ENCODE assay signal across 21 mouse cellular contexts in the genomic region with DNA sequence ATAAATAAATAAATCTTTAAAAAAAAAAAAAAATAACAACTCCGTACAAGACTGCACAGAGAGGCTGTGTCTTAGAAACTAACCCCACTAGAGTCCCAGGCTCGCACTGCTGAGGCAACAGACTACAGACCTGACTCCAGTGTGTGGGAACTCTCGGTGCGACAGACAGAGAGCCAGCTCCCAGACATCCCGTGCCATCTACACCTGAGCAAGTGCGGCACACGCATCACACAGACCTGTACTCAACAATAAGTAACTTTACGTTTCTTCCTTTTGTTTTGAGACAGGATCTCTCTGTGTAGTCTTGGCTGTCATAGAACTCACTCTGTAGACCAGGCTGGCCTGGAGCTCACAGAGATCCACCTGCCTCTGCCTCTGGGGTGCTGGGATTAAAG. TPM values are rescaled to one million over a fixed set of nuclear protein-coding genes. Genes with fewer than 3 reads are reported as not detected.
DNase-seq lines count a peak whose midpoint lies in the region; ATAC-seq and TF ChIP-seq lines count a peak whose summit lies in the region.
"Had no signal": no experiment of that assay in that cellular context is flagged by ENCODE, and none has a peak within 500 bp of the region (broad histone marks: within the 10 kb centered on the region; RNA-seq: fewer than 3 reads in every experiment).

No protein-coding gene starts in this region.

- no peak for TF ChIP-seq CTCF in thymus, adult 2 months (IDR thresholded peaks at IDR 0.05; ENCODE audit: borderline replicate concordance, control insufficient read depth, extremely low read depth, insufficient read depth, low read length, poor library complexity)

- 90% methylated on average over 8 of the region's 8 CpGs for WGBS in heart, embryonic 11.5 days (ENCODE audit: insufficient replicate concordance)
- 73% methylated on average over 8 of the region's 8 CpGs for WGBS in thymus, adult 2 months

- no peak for TF ChIP-seq POLR2A in thymus, adult 2 months (IDR thresholded peaks at IDR 0.05; ENCODE audit: control insufficient read depth, extremely low read depth, insufficient read depth, low read length, poor library complexity)

- peak overlapping the region; percentile 16; the same call in 1 of the 2 replicates for H3K4me2 ChIP-seq in heart, embryonic 11.5 days
- H3K4me2 ChIP-seq: embryonic facial prominence, embryonic 15.5 days; limb, embryonic 13.5 days; stomach, embryonic 15.5 days had no signal

- H3K9me3 ChIP-seq in heart, embryonic 11.5 days (replicated peaks; ENCODE audit: control insufficient read depth, low read length): no peaks in the 10 kb centered on the region
- H3K9me3 ChIP-seq: embryonic facial prominence, embryonic 15.5 days; limb, embryonic 13.5 days; stomach, embryonic 15.5 days had no signal

- intact Hi-C loops in heart, postnatal 36 days (cut with DNase I): loop anchor here (10.0 kb wide), 1 partner anchor 703 kb away; a partner anchor contains a TSS

- H3K9ac ChIP-seq in heart, embryonic 11.5 days (ENCODE audit: low read depth, low read length): no peak overlapping the region
- H3K9ac ChIP-seq: embryonic facial prominence, embryonic 15.5 days; limb, embryonic 13.5 days; stomach, embryonic 15.5 days had no signal

- H3K36me3 ChIP-seq in heart, embryonic 11.5 days (ENCODE audit: control insufficient read depth, insufficient read depth, low read length): 0 out of 2 replicates have a peak, but pooled peaks cover 5% of the 10 kb centered on the region
- no peaks in the 10 kb centered on the region for H3K36me3 ChIP-seq in thymus, adult 2 months (ENCODE audit: control insufficient read depth, insufficient read depth, low read length)
- H3K36me3 ChIP-seq: stomach, embryonic 15.5 days had no signal

- peaks cover 41% of the 10 kb centered on the region for H3K4me1 ChIP-seq in heart, embryonic 11.5 days (ENCODE audit: control insufficient read depth, insufficient read depth, low read length)
- peaks cover 70% of the 10 kb centered on the region for H3K4me1 ChIP-seq in thymus, adult 2 months (replicated peaks; ENCODE audit: control insufficient read depth, insufficient read depth, low read length)

- ATAC-seq in heart, embryonic 11.5 days (replicated peaks; ENCODE audit: insufficient number of reproducible peaks, low FRiP score, low TSS enrichment): no peak
- ATAC-seq: forebrain, embryonic 14.5 days; hindbrain, embryonic 16.5 days; midbrain, embryonic 16.5 days had no signal

- no peaks in the 10 kb centered on the region for H3K27me3 ChIP-seq in heart, embryonic 11.5 days (ENCODE audit: control insufficient read depth, insufficient read depth, low read length)
- no peaks in the 10 kb centered on the region for H3K27me3 ChIP-seq in thymus, adult 2 months (ENCODE audit: control insufficient read depth, insufficient read depth, low read length)
- H3K27me3 ChIP-seq: embryonic facial prominence, embryonic 15.5 days; limb, embryonic 13.5 days; stomach, embryonic 15.5 days had no signal

- H3K27ac ChIP-seq in heart, embryonic 11.5 days (ENCODE audit: low read depth, low read length): no peak overlapping the region
- peak overlapping the region; percentile 77 for H3K27ac ChIP-seq in thymus, adult 2 months (ENCODE audit: control insufficient read depth, insufficient read depth, low read length)

- H3K4me3 ChIP-seq in heart, embryonic 11.5 days (ENCODE audit: low read depth, low read length): no peak overlapping the region
- no peak overlapping the region for H3K4me3 ChIP-seq in thymus, adult 2 months (ENCODE audit: control insufficient read depth, insufficient read depth, low read length)
- H3K4me3 ChIP-seq: embryonic facial prominence, embryonic 15.5 days; limb, embryonic 13.5 days; stomach, embryonic 15.5 days had no signal

- DNase-seq in heart, postnatal 36 days: no peak
- no peak for DNase-seq in thymus, adult 2 months
- DNase-seq in thymus, postnatal 10 days (ENCODE audit: low spot score in 2 of 2): no peak
- DNase-seq in induced T-regulatory cell, adult 2 months (ENCODE audit: low read depth): peak; percentile 60
- no peak for DNase-seq in embryo, embryonic 10 days (ENCODE audit: low spot score)
- DNase-seq in right cerebral cortex, postnatal 4 days: no peak
- DNase-seq: adrenal gland, postnatal 10 days; cerebellum, adult 8-10 months; gastrocnemius, postnatal 25 days; heart, postnatal 10 days; kidney, adult 11 months; kidney, postnatal 10 days; lung, postnatal 10 days; right cerebral cortex, adult 18-20 months had no signal

RNA-seq across cellular contexts. Expression of a gene that starts 4.4 kb away (rescaled TPM):
- 38.9 and 39.0 TPM in 2 replicates for polyA plus RNA-seq in heart, embryonic 11.5 days (2014; fragmentation: Nextera tagmentation; extraction: Ambion mirVana)
- 1 to 10 TPM; 5.3 to 6.7 TPM for total RNA-seq in heart, postnatal 36 days (2021)
- 252 and 261 TPM in 2 replicates for polyA plus RNA-seq in thymus, adult 2 months (2012; rRNA removed)

RNA-seq across cellular contexts. Expression of a gene that starts 4.6 kb away (rescaled TPM):
- 8.2 and 8.5 TPM in 2 replicates for polyA plus RNA-seq in heart, embryonic 11.5 days (2014; fragmentation: Nextera tagmentation; extraction: Ambion mirVana)
- 1 to 10 TPM; 2.5 to 2.9 TPM for total RNA-seq in heart, postnatal 36 days (2021)
- polyA plus RNA-seq in thymus, adult 2 months (2012; rRNA removed): 56.4 and 66.9 TPM in 2 replicates

RNA-seq across cellular contexts. Expression of a gene that starts 19.5 kb away (rescaled TPM):
- polyA plus RNA-seq in heart, embryonic 11.5 days (2014; fragmentation: Nextera tagmentation; extraction: Ambion mirVana): 62.1 and 68.8 TPM in 2 replicates
- total RNA-seq in heart, postnatal 36 days (2021): 100 to 1,000 TPM; 223 to 233 TPM
- 606 and 621 TPM in 2 replicates for polyA plus RNA-seq in thymus, adult 2 months (2012; rRNA removed)

RNA-seq across cellular contexts. Expression of a gene that starts 40.5 kb away (rescaled TPM):
- polyA plus RNA-seq in heart, embryonic 11.5 days (2014; fragmentation: Nextera tagmentation; extraction: Ambion mirVana): 37.6 and 47.0 TPM in 2 replicates
- 10 to 100 TPM; 45.5 to 46.8 TPM for total RNA-seq in heart, postnatal 36 days (2021)
- polyA plus RNA-seq in thymus, adult 2 months (2012; rRNA removed): 94.7 and 103 TPM in 2 replicates

RNA-seq across cellular contexts. Expression of a gene that starts 44.7 kb away (rescaled TPM):
- 51.5 and 59.3 TPM in 2 replicates for polyA plus RNA-seq in heart, embryonic 11.5 days (2014; fragmentation: Nextera tagmentation; extraction: Ambion mirVana)
- 10 to 100 TPM; 35.1 to 43.5 TPM for total RNA-seq in heart, postnatal 36 days (2021)
- 182 and 195 TPM in 2 replicates for polyA plus RNA-seq in thymus, adult 2 months (2012; rRNA removed)
